Mouse (Mus musculus): ENCODE results near the gene Izumo2. TPM values are rescaled to one million over a fixed set of nuclear protein-coding genes. Genes with fewer than 3 reads are reported as not detected.
"Not testable (repeated sequence)": the region's sequence is repeated elsewhere in the genome, so short reads cannot be mapped to it uniquely, and the experiment has no call there.

Izumo2 gene
- polyA plus RNA-seq, 1 experiment from 2014 or later: not detected

DNA sequence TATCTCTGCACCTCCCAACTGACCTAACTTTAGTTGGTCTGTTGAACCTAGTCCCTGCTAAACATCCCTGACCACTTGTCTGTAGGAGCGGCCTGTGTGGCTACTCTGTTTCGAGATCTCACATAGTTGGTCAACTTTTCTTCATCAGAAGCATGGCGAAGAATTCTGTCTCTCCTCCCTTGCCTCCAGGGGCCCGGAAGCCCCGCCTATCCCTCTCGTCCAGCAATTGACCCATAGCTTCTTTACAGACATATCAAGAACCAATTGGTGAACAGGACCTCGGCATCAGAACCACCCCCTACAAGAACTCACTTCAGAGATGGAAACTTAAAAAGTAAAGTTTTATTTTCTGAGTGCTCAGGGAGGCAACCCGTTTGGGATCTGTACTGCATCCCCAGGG lies 5.6 kb upstream of the Izumo2 start:
- DNase-seq (ENCODE audit: low spot score): no peak
- ATAC-seq (replicated peaks; ENCODE audit: low FRiP score): no peak
- Histone ChIP-seq H3K36me3 (ENCODE audit: control insufficient read depth, insufficient read depth, low read length) (no peaks in the 10 kb centered on the region), H3K27ac (ENCODE audit: low read depth, low read length) (no peak overlapping the region), H3K27me3 (ENCODE audit: control insufficient read depth, insufficient read depth, low read length) (no peaks in the 10 kb centered on the region), H3K4me3 (ENCODE audit: low read depth, low read length) (no peak overlapping the region), H3K4me1 (replicated peaks; ENCODE audit: control insufficient read depth, insufficient read depth, low read length) (peaks cover 2% of the 10 kb centered on the region; the same call in 1 of the 2 replicates), H3K9me3 (ENCODE audit: control insufficient read depth, low read length) (no peaks in the 10 kb centered on the region), H3K4me2 (ENCODE audit: low read depth, low read length, severe bottlenecking) (no peak overlapping the region), H3K9ac (ENCODE audit: low read length) (no peak overlapping the region)
- WGBS: 80% methylated on average over 8 of the region's 8 CpGs

DNA sequence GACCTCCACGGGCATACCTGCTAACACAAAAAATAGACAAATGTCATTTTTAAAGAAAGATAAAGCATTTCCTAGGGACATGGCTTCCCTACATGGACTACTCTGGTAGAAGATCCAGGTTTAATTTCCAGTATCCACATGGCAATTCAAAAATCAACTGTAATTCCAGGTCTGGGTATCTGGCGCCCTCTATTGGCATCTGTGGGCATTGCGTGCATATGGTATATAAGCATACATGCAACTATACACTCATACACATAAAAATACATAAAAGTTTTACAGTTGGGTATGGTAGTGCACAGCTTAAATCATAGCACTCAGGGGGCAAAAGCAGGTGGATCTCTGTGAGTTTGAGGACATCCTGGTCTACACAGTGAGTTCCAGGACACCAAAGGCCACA lies 4.2 kb upstream of the Izumo2 start:
- 56% methylated on average over 3 of the region's 3 CpGs for WGBS
- H3K4me2 ChIP-seq (ENCODE audit: low read depth, low read length, severe bottlenecking): no peak overlapping the region
- DNase-seq (ENCODE audit: low spot score): peak; percentile 67
- no peak overlapping the region for H3K9ac ChIP-seq (ENCODE audit: low read length)
- H3K4me3 ChIP-seq (ENCODE audit: low read depth, low read length): no peak overlapping the region
- H3K4me1 ChIP-seq (replicated peaks; ENCODE audit: control insufficient read depth, insufficient read depth, low read length): peaks cover 2% of the 10 kb centered on the region; the same call in 1 of the 2 replicates
- ATAC-seq (replicated peaks; ENCODE audit: low FRiP score): no peak
- no peak overlapping the region for H3K27ac ChIP-seq (ENCODE audit: low read depth, low read length)
- no peaks in the 10 kb centered on the region for H3K36me3 ChIP-seq (ENCODE audit: control insufficient read depth, insufficient read depth, low read length)
- H3K27me3 ChIP-seq (ENCODE audit: control insufficient read depth, insufficient read depth, low read length): no peaks in the 10 kb centered on the region
- no peaks in the 10 kb centered on the region for H3K9me3 ChIP-seq (ENCODE audit: control insufficient read depth, low read length)

DNA sequence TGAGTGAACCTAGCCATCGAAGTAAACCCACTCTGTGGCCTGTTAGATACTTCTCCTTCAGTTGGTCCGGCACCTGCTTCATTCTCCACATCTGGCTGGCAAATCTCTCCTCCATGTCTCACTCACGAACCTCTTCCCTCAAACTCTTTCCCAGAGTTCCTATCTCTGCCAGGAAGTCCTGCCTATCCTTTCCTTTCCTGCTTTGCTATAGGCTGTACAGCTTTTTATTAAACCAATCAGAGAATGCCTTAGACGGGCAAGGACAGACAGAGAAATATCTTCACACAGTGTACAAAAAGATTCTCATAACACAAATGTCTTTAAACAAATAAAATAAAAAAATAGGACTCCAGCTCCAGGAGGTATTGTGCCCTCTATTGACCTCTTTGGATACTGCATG lies 3.5 kb upstream of the Izumo2 start:
- peaks cover 2% of the 10 kb centered on the region; the same call in 1 of the 2 replicates for H3K4me1 ChIP-seq (replicated peaks; ENCODE audit: control insufficient read depth, insufficient read depth, low read length)
- H3K27me3 ChIP-seq (ENCODE audit: control insufficient read depth, insufficient read depth, low read length): no peaks in the 10 kb centered on the region
- H3K9me3 ChIP-seq (ENCODE audit: control insufficient read depth, low read length): no peaks in the 10 kb centered on the region
- no peak overlapping the region for H3K4me2 ChIP-seq (ENCODE audit: low read depth, low read length, severe bottlenecking)
- ATAC-seq (replicated peaks; ENCODE audit: low FRiP score) (no peak), DNase-seq (ENCODE audit: low spot score) (no peak)
- no peak overlapping the region for H3K9ac ChIP-seq (ENCODE audit: low read length)
- no peak overlapping the region for H3K27ac ChIP-seq (ENCODE audit: low read depth, low read length)
- H3K4me3 ChIP-seq (ENCODE audit: low read depth, low read length): no peak overlapping the region
- WGBS: 94% methylated on average over 4 of the region's 4 CpGs
- H3K36me3 ChIP-seq (ENCODE audit: control insufficient read depth, insufficient read depth, low read length): no peaks in the 10 kb centered on the region

DNA sequence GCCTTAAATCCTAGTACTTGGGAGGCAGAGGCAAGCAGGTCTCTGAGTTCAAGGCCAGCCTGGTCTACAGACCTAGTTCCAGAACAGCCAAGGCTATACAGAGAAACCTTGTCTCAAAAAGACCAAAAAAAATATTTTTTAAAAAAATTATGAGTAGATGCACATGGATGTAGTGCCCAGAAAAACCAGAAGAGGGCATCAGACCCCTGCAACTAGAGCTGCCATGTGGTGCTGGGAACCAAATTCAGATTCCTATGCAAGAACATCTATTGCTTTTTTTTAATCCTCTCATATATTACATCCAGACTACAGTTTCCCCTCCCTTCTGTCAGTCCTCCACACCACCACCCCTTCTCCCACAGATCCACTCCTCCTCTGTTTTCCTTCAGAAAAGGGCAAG lies 2.2 kb upstream of the Izumo2 start:
- no peak for DNase-seq (ENCODE audit: low spot score)
- H3K36me3 ChIP-seq (ENCODE audit: control insufficient read depth, insufficient read depth, low read length): no peaks in the 10 kb centered on the region
- no peaks in the 10 kb centered on the region for H3K27me3 ChIP-seq (ENCODE audit: control insufficient read depth, insufficient read depth, low read length)
- H3K9me3 ChIP-seq (ENCODE audit: control insufficient read depth, low read length): no peaks in the 10 kb centered on the region
- no peak for ATAC-seq (replicated peaks; ENCODE audit: low FRiP score)
- no peak overlapping the region for H3K4me2 ChIP-seq (ENCODE audit: low read depth, low read length, severe bottlenecking)
- peaks cover 2% of the 10 kb centered on the region; the same call in 1 of the 2 replicates for H3K4me1 ChIP-seq (replicated peaks; ENCODE audit: control insufficient read depth, insufficient read depth, low read length)
- no peak overlapping the region for H3K27ac ChIP-seq (ENCODE audit: low read depth, low read length)
- no peak overlapping the region for H3K9ac ChIP-seq (ENCODE audit: low read length)
- no peak overlapping the region for H3K4me3 ChIP-seq (ENCODE audit: low read depth, low read length)

DNA sequence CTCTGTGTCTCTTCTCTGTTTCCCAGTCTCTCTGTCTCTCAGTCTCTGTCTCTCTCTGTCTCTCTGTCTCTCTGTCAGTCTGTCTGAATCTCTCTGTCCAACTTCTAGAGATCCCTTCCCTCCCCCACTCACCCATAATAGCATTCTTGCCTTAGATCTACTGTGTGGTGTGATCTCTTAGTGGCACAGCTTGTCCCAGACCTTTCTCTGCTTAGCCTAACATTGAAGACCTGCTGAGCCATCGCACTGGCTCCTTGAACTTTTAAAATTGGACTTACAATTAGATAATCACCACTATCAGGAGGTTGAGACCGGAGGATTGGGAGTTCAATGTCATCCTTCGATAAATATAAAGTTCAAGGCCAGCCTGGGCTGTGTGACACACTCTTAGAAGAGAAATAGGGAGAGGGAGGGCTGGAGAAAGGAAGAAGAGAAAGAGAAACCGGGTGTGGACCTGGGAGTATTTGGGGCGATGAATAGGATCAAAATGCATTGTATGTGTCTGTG lies 1.3 kb upstream of the Izumo2 start:
- Histone ChIP-seq H3K9ac (ENCODE audit: low read length) (no peak overlapping the region), H3K4me1 (replicated peaks; ENCODE audit: control insufficient read depth, insufficient read depth, low read length) (0 out of 2 replicates have a peak, but pooled peaks cover 1% of the 10 kb centered on the region), H3K9me3 (ENCODE audit: control insufficient read depth, low read length) (no peaks in the 10 kb centered on the region), H3K27me3 (ENCODE audit: control insufficient read depth, insufficient read depth, low read length) (no peaks in the 10 kb centered on the region), H3K4me2 (ENCODE audit: low read depth, low read length, severe bottlenecking) (no peak overlapping the region), H3K27ac (ENCODE audit: low read depth, low read length) (no peak overlapping the region), H3K36me3 (ENCODE audit: control insufficient read depth, insufficient read depth, low read length) (no peaks in the 10 kb centered on the region), H3K4me3 (ENCODE audit: low read depth, low read length) (no peak overlapping the region)
- no peak for ATAC-seq (replicated peaks; ENCODE audit: low FRiP score)
- no peak for DNase-seq (ENCODE audit: low spot score)
- 88% methylated on average over 5 of the region's 5 CpGs for WGBS

DNA sequence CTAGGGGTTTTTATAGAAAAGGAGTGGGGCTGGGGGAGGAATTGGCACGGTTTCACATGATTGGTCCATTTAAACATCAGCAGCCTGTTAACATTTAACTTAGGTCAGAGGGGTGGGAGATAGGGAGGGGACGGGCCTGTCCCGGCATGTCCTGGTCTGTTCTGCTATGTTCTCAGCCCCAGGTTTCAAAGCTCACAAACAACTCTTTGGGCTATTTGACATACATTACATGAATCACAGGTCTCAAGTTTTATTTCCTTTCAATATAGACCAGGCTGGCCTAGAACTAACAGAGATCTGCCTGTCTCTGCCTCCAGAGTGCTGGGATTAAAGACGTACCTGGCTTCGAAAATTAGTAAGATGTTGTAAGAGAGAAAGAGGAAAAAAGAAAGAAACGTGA lies 449 bp upstream of the Izumo2 start:
- H3K4me2 ChIP-seq (ENCODE audit: low read depth, low read length, severe bottlenecking); H3K4me1 ChIP-seq (replicated peaks; ENCODE audit: control insufficient read depth, insufficient read depth, low read length); H3K9ac ChIP-seq (ENCODE audit: low read length); H3K9me3 ChIP-seq (ENCODE audit: control insufficient read depth, low read length); H3K4me3 ChIP-seq (ENCODE audit: low read depth, low read length); H3K27me3 ChIP-seq (ENCODE audit: control insufficient read depth, insufficient read depth, low read length); ATAC-seq (replicated peaks; ENCODE audit: low FRiP score); DNase-seq (ENCODE audit: low spot score); H3K27ac ChIP-seq (ENCODE audit: low read depth, low read length); H3K36me3 ChIP-seq (ENCODE audit: control insufficient read depth, insufficient read depth, low read length): not testable (repeated sequence)
- 93% methylated on average over 5 of the region's 6 CpGs for WGBS

DNA sequence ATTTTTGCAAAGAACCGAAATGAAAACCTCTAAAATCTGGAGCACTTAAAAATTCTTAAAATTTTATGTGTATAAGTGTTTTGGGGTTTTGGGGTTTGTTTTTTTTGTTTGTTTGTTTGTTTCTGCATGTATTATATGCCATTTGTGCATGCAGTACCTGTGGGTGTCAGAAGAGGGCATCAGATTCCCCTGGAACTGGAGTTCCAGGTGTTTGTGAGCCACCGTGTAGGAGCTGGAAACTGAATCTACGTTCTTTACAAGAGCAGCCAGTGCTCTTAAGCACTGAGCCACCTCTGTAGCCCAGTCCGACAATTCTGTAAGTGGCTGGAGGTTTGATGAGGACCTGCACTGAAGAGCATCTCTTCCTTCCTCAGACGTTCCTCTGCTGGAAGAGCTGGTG lies 1.3 kb downstream of the Izumo2 start:
- ATAC-seq (replicated peaks; ENCODE audit: low FRiP score): no peak
- Histone ChIP-seq H3K27ac (ENCODE audit: low read depth, low read length) (no peak overlapping the region), H3K4me3 (ENCODE audit: low read depth, low read length) (no peak overlapping the region), H3K27me3 (ENCODE audit: control insufficient read depth, insufficient read depth, low read length) (no peaks in the 10 kb centered on the region), H3K9me3 (ENCODE audit: control insufficient read depth, low read length) (no peaks in the 10 kb centered on the region), H3K4me1 (replicated peaks; ENCODE audit: control insufficient read depth, insufficient read depth, low read length) (no peaks in the 10 kb centered on the region), H3K4me2 (ENCODE audit: low read depth, low read length, severe bottlenecking) (no peak overlapping the region), H3K9ac (ENCODE audit: low read length) (no peak overlapping the region), H3K36me3 (ENCODE audit: control insufficient read depth, insufficient read depth, low read length) (no peaks in the 10 kb centered on the region)
- no peak for DNase-seq (ENCODE audit: low spot score)
- 84% methylated on average over 5 of the region's 5 CpGs for WGBS

DNA sequence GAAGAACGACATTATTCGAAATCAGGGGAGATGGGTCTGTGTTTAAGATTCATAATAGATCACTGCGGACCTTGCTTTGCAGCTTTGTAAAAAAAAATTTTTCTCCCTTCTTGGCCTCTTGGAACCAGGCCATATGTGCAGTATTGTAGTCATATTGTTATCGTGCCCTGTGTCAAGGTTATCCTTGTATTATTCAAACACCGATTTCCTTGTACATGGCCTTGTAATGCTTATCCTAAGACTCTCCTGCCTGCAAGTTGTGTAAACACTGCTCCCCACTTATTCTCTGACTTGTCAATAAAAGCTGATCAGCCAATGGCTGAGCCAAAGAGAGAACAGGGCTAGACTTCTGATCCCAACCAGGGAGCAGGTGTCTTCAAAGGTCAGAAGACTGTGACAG lies 13.5 kb downstream of the Izumo2 start:
- DNase-seq (ENCODE audit: low spot score): no peak

DNA sequence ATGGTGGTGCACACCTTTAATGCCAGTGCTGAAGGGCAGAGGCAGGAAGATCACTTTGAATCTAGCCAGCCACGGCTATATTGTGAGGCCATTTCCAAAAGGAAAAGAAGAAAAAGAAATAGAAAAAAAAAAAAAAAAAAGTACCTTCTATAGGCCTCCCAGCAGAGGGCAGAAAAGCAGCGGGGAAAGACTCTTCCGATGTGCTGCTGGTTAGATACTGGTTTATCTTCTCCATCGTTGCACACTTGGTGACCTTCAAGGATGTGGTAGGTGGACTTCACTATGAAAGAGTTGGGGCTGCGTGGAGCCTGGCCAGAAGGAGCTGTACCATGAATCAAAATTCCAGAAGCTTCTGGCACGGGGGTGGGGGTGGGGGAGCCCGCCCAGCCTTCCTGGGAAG lies 15.8 kb downstream of the Izumo2 start:
- Histone ChIP-seq H3K4me2 (ENCODE audit: low read depth, low read length, severe bottlenecking) (no peak overlapping the region), H3K27ac (ENCODE audit: low read depth, low read length) (no peak overlapping the region), H3K9me3 (ENCODE audit: control insufficient read depth, low read length) (no peaks in the 10 kb centered on the region), H3K36me3 (ENCODE audit: control insufficient read depth, insufficient read depth, low read length) (no peaks in the 10 kb centered on the region), H3K4me1 (replicated peaks; ENCODE audit: control insufficient read depth, insufficient read depth, low read length) (no peaks in the 10 kb centered on the region), H3K4me3 (ENCODE audit: low read depth, low read length) (no peak overlapping the region), H3K27me3 (ENCODE audit: control insufficient read depth, insufficient read depth, low read length) (no peaks in the 10 kb centered on the region), H3K9ac (ENCODE audit: low read length) (no peak overlapping the region)
- 28% methylated on average over 7 of the region's 7 CpGs for WGBS
- ATAC-seq (replicated peaks; ENCODE audit: low FRiP score) (no peak), DNase-seq (ENCODE audit: low spot score) (no peak)

More for the DNA sequence above, 13.5 kb downstream of the Izumo2 start:
- no peaks in the 10 kb centered on the region for H3K4me1 ChIP-seq (replicated peaks; ENCODE audit: control insufficient read depth, insufficient read depth, low read length)
- ATAC-seq (replicated peaks; ENCODE audit: low FRiP score): no peak
- H3K9me3 ChIP-seq (ENCODE audit: control insufficient read depth, low read length): no peaks in the 10 kb centered on the region
- 90% methylated on average over 5 of the region's 5 CpGs for WGBS
- no peak overlapping the region for H3K4me3 ChIP-seq (ENCODE audit: low read depth, low read length)
- H3K4me2 ChIP-seq (ENCODE audit: low read depth, low read length, severe bottlenecking): no peak overlapping the region
- H3K27me3 ChIP-seq (ENCODE audit: control insufficient read depth, insufficient read depth, low read length): no peaks in the 10 kb centered on the region
- no peak overlapping the region for H3K27ac ChIP-seq (ENCODE audit: low read depth, low read length)
- no peak overlapping the region for H3K9ac ChIP-seq (ENCODE audit: low read length)
- H3K36me3 ChIP-seq (ENCODE audit: control insufficient read depth, insufficient read depth, low read length): no peaks in the 10 kb centered on the region

All from forebrain, embryonic 11.5 days (tissue).